Mouse (Mus musculus): ENCODE measurements around the gene Ctsa.

DNA sequence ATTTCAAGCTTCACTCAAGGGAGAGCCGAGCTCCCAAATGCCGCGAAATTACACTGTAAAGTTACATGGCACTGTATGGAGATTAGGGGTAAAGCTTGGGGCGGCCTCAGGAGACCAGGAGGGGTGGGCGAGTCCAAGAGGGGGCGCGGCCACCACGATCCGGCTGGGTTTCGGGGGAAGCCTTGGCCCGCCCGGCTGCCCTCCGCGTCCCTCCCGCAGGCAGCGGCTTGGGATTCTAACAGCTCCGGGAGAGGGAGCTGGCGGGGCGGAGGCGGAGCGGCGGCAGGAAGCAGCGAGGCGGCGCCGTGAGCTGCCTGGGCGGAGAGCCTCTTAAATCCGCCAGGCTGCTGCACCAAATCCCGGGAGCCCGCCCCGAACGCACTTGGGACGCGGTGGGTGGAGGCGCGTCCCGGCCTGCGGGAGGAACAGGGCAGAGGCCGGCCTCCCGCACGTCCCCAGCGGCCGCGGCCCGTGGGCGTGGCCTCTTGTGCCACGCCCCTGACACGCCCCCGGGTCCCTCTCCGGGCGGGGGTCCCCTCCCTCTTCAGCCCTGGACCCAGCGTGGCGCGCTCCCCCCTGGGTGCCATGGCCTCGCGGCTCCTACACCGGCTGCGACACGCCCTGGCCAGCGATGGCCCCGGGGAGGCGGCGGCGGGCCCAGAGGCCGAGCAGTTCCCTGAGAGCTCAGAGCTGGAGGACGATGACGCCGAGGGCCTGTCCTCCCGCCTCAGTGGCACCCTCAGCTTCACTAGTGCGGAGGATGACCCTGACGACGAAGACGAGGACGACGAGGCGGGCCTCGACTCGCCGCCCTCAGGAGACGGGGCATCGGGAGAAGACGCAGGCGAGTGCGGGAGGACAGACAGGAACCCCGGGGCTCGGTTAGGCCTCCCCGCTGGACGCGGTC is 46.9 kb upstream of the Ctsa start, which contains the start of gene Snx21:
- TF ChIP-seq CTCF (IDR thresholded peaks at IDR 0.05; ENCODE audit: low read depth), result peak; percentile 46
- no peak for TF ChIP-seq EP300 (IDR thresholded peaks at IDR 0.05; ENCODE audit: low read depth)

All from heart, postnatal 0 days (tissue).